Mouse (Mus musculus) brain, embryonic 14.5 days (tissue): ENCODE data around the gene Fmod.

Experiments used
- CTCF ChIP-seq: fragments of 200-500 bp; IDR thresholded peaks from 2 replicates; pipeline ENCODE4 v1.5.1; 2012; ENCODE audit warnings: inconsistent platforms, mild to moderate bottlenecking, moderate library complexity, borderline replicate concordance; ENCODE audit not compliant: insufficient read depth, insufficient read length; ENCODE audit errors: extremely low read depth
- POLR2A ChIP-seq: fragments of 200-500 bp; IDR thresholded peaks from 2 replicates; pipeline ENCODE4 v1.6.1; 2012; ENCODE audit warnings: mild to moderate bottlenecking, inconsistent platforms, borderline replicate concordance; ENCODE audit not compliant: poor library complexity, insufficient read depth, insufficient read length, severe bottlenecking; ENCODE audit errors: extremely low read depth

DNA sequence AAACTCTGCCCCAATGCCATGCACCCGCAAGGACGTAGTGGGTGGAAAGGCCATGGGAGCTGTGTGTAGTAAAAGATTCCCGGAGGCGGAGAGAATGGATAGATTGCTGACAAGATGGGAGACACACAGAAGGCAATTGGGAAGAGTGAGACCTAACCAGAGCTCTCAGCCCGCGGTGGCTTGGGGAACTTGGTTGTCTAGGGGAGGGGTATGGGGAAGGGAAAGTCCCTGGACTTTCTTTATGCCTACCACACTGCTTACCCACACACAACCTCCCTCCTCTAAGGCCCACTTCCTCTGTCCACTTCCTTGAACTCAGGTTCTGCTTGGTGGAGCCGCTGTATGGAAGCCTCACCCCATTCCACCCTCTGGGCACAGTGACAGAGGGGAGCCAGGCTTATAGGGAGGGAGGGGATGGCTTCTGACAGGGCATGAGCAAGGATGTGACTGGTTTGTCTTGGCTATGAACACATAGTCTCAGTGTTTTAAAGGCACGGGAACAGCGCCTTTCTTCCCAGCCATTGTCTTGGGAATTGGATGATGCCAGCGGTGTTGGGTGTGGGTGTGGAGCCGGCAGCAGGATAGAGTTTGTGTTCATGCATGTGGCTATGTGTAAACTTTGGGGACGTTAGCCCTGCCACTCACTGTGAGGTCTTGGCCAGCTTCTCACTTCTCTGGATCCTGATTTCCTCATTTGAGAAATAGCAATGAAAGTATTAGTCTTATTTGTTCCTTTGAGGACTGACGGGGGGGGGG, 56.9 kb downstream of the Fmod start:
- TF ChIP-seq CTCF = no peak
- no peak for TF ChIP-seq POLR2A
